Mouse (Mus musculus) intestine, postnatal 0 days (tissue): ENCODE data around the gene Capza2. TPM values are rescaled to one million over a fixed set of nuclear protein-coding genes. Genes with fewer than 3 reads are reported as not detected.

Source experiments
- ATAC-seq: fragments of 200-750 bp; cut with Nextera tagmentation; 2 replicates; pipeline ENCODE4 v1.8.0; 2017; ENCODE audit warnings: mild to moderate bottlenecking, moderate TSS enrichment, moderate library complexity
- H3K27ac ChIP-seq: fragments of 300-500 bp; sonication (generic); 2 replicates; pipeline ENCODE4 v1.5.1; 2014; ENCODE audit warnings: mild to moderate bottlenecking, low read depth, low read length, moderate library complexity
- H3K27me3 ChIP-seq: fragments of 300-500 bp; sonication (generic); replicated peaks from 2 replicates; pipeline ENCODE4 v1.6.1; 2014; ENCODE audit warnings: low read length, mixed read lengths; ENCODE audit not compliant: control insufficient read depth, insufficient read depth
- H3K36me3 ChIP-seq: fragments of 300-500 bp; sonication (generic); 2 replicates; pipeline ENCODE4 v1.6.1; 2014; ENCODE audit warnings: mild to moderate bottlenecking, moderate library complexity; ENCODE audit not compliant: control insufficient read depth, insufficient read depth
- H3K4me1 ChIP-seq: fragments of 300-500 bp; sonication (generic); replicated peaks from 2 replicates; pipeline ENCODE4 v1.6.1; 2014; ENCODE audit warnings: antibody characterized with exemption, low read length, mixed read lengths; ENCODE audit not compliant: control insufficient read depth, insufficient read depth
- H3K4me2 ChIP-seq: fragments of 300-500 bp; sonication (generic); replicated peaks from 2 replicates; pipeline ENCODE4 v1.6.1; 2014; ENCODE audit warnings: low read depth, mild to moderate bottlenecking, moderate library complexity
- H3K4me3 ChIP-seq: fragments of 300-500 bp; sonication (generic); 2 replicates; pipeline ENCODE4 v1.5.1; 2014; ENCODE audit warnings: low read depth, low read length
- H3K9ac ChIP-seq: fragments of 300-500 bp; sonication (generic); 2 replicates; pipeline ENCODE4 v1.6.1; 2014; ENCODE audit warnings: mild to moderate bottlenecking, low read depth, low read length
- H3K9me3 ChIP-seq: fragments of 300-500 bp; sonication (generic); 2 replicates; pipeline ENCODE4 v1.6.1; 2016; ENCODE audit warnings: mixed run types; ENCODE audit not compliant: control insufficient read depth
- CTCF ChIP-seq: sonication (generic); IDR thresholded peaks from 2 replicates; pipeline ENCODE4 v1.5.1; 2016; ENCODE audit warnings: low read depth, mild to moderate bottlenecking, control low read depth, antibody characterized with exemption, moderate library complexity
- WGBS: fragments of 180-500 bp; shearing (Covaris S2); extraction: QIAGEN DNeasy Blood & Tissue Kit; methylation state at CpG from one replicate; pipeline ENCODE4 v1.1.7; 2014; 5-methylcytosine and 5-hydroxymethylcytosine counted together
- polyA plus RNA-seq: library from polyadenylated mRNA; unstranded; fragments of >200 nt; fragmentation: Nextera tagmentation; extraction: Ambion mirVana; gene quantifications from 2 replicates; pipeline ENCODE4 v1.2.1, GENCODE M21; 2015

The Capza2 gene
- polyA plus RNA-seq, 1 experiment from 2014 or later = 195 TPM

DNA sequence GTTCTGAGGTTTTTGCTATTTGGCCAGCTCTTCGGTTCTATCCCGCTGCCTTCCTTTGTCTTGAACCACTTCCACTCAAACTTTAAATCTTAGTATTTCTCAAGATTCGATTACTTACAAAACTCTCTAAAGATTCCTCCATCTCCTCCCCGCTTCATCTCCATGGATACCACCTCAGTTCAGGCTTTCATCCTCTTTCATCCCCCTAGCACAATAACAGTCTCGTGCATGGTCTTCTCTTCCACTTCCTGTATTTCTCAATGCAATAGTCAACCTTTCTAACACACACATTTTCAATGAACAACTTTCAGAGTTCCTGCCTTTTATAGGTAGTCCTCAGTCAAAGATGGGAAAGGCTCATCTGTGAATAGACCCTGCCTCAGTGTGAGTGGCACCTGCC, 36.7 kb upstream of the Capza2 start:
- no peak for TF ChIP-seq CTCF
- no peaks in the 10 kb centered on the region for H3K9me3 ChIP-seq
- H3K27ac ChIP-seq = no peak overlapping the region
- no peak overlapping the region for H3K9ac ChIP-seq
- H3K27me3 ChIP-seq = no peaks in the 10 kb centered on the region
- no peak for ATAC-seq
- H3K4me3 ChIP-seq = no peak overlapping the region
- 0 out of 2 replicates have a peak, but pooled peaks cover 3% of the 10 kb centered on the region for H3K4me1 ChIP-seq
- no peaks in the 10 kb centered on the region for H3K36me3 ChIP-seq
- H3K4me2 ChIP-seq = no peak overlapping the region
- 92% methylated on average over 5 of the region's 5 CpGs for WGBS

DNA sequence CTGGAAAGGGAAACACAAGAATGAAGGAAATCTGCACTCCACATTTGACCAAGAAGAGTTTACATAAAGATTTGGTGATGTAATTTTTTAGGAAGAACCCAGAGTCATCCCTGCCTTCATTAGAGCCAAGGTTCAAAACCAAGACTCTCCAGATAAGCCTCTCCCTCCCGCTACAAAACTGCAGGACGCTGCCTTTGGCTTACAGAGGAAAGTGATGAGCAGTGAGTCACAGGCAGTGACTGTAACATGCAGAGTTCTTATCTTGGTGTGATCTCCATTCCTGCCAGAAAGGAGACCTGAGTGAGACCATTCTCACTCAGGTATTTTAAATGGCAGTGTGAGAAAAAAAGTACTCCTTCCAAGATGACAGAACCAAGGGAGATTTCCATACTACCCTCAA, 34.5 kb upstream of the Capza2 start:
- Histone ChIP-seq H3K4me2 (no peak overlapping the region), H3K4me1 (no peaks in the 10 kb centered on the region), H3K36me3 (no peaks in the 10 kb centered on the region), H3K27me3 (no peaks in the 10 kb centered on the region), H3K4me3 (no peak overlapping the region), H3K9me3 (no peaks in the 10 kb centered on the region), H3K9ac (no peak overlapping the region), H3K27ac (no peak overlapping the region)
- ATAC-seq = no peak
- WGBS = 35% methylated on average over 2 of the region's 2 CpGs
- TF ChIP-seq CTCF = no peak

DNA sequence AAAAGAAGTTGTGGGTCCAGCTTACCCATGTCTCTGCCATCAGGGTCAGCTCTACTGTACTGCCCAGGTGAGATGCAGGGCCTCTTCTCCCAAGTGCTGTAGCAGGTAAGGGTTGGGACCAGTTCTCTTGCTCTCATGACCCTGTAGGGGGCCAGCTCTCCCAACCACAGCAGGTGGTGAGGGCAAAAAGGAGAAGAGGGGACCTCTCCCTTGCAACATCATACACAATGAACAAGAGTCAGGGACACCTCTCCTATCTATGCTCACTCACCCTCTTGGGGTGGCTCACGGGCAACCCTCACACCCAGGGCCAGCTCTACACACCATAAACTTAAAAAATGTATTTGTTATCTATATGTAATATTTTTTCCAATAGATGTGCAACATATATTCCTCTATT, 29.1 kb upstream of the Capza2 start:
- WGBS = 84% methylated on average over 1 of the region's 1 CpGs
- no peaks in the 10 kb centered on the region for H3K27me3 ChIP-seq
- H3K9me3 ChIP-seq = no peaks in the 10 kb centered on the region
- TF ChIP-seq CTCF = no peak
- no peaks in the 10 kb centered on the region for H3K4me1 ChIP-seq
- no peak overlapping the region for H3K4me2 ChIP-seq
- H3K36me3 ChIP-seq = no peaks in the 10 kb centered on the region
- no peak overlapping the region for H3K4me3 ChIP-seq
- no peak for ATAC-seq
- H3K27ac ChIP-seq = no peak overlapping the region
- no peak overlapping the region for H3K9ac ChIP-seq

DNA sequence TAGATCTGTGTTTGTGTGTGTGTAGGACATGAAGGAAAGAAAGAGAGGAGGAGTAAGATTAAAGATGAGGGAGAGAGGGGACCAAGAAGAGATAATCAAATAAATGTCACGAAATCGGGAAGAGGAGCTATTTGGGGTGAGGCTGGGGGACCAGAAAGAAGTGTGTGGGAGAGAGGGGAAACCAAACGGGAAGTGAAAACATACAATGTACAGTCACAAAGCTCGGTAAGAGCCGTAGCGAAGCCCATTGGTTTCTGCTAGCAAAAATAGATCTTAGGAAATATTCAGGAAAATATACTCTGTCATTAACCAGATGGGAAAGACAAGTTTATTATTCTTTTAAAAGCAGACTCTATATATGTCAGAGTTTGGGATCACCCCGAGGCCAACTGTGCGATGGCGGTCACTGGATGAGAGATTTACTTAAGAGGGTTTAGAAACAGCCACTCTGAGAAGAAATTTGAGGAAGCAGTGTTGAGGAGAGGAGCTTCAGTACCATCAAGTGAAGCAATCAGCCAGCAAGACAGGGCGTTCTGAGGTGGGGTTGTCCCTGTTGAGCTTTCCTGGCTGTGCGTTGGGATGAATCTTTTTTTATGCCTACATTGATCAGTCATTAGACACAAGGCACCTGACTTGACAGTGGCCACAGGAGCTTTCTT, 24.6 kb upstream of the Capza2 start:
- no peak overlapping the region for H3K4me2 ChIP-seq
- H3K27me3 ChIP-seq = no peaks in the 10 kb centered on the region
- ATAC-seq = no peak
- H3K4me1 ChIP-seq = peaks cover 6% of the 10 kb centered on the region; the same call in 1 of the 2 replicates
- no peaks in the 10 kb centered on the region for H3K36me3 ChIP-seq
- H3K4me3 ChIP-seq = no peak overlapping the region
- no peaks in the 10 kb centered on the region for H3K9me3 ChIP-seq
- H3K9ac ChIP-seq = no peak overlapping the region
- no peak for TF ChIP-seq CTCF
- H3K27ac ChIP-seq = no peak overlapping the region
- 82% methylated on average over 11 of the region's 11 CpGs for WGBS

DNA sequence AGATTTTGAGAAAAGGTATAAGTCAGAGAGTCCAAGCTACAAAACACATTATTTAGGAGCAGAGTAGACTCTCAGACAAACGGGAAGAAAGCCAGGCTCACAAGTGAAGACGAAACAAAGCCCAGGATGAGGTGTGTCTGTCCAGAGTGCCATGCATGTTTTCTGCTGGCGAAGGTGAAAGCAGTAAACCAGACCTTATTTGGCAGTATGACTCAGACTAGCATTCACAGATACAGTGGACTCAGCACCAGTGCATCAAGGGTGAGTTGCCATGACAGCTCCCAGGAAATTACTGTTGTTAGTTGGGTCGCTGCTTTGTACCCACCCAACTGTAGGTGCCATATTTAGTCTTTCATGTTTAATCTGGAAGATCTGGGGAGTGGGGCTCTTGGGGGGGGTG, 23.4 kb upstream of the Capza2 start:
- Histone ChIP-seq H3K36me3 (no peaks in the 10 kb centered on the region), H3K27ac (no peak overlapping the region), H3K4me3 (no peak overlapping the region), H3K27me3 (no peaks in the 10 kb centered on the region), H3K4me1 (peaks cover 6% of the 10 kb centered on the region; the same call in 1 of the 2 replicates), H3K9me3 (no peaks in the 10 kb centered on the region), H3K4me2 (no peak overlapping the region), H3K9ac (no peak overlapping the region)
- ATAC-seq = peak; percentile 87
- WGBS = 49% methylated on average over 4 of the region's 4 CpGs
- no peak for TF ChIP-seq CTCF

DNA sequence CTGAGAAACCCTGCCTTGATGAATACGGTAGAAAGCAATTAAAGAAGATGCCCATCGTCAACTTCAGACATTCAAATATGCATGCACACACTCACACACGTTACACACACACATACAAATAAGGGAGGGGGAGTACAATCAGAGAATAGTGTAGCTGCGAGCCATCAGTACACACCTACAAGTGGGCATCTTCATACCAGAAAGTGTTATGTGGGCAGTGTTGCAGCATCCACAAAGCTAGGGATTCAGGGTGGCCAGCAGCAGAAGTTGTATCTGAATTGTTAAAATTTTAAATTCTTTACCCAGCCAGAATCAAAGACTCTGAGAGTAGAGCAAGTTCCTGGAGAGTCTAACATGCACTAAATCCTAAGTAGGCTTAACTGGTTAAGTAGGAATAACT, 15.2 kb upstream of the Capza2 start:
- H3K9me3 ChIP-seq = no peaks in the 10 kb centered on the region
- no peak for TF ChIP-seq CTCF
- H3K9ac ChIP-seq = no peak overlapping the region
- H3K36me3 ChIP-seq = no peaks in the 10 kb centered on the region
- peaks cover 2% of the 10 kb centered on the region; the same call in 1 of the 2 replicates for H3K4me1 ChIP-seq
- 89% methylated on average over 4 of the region's 4 CpGs for whole genome bisulfite sequencing
- no peak overlapping the region for H3K4me2 ChIP-seq
- H3K27me3 ChIP-seq = no peaks in the 10 kb centered on the region
- no peak for ATAC-seq
- H3K27ac ChIP-seq = no peak overlapping the region
- no peak overlapping the region for H3K4me3 ChIP-seq
